Mouse (Mus musculus): ENCODE data around the gene Glmn.

DNA sequence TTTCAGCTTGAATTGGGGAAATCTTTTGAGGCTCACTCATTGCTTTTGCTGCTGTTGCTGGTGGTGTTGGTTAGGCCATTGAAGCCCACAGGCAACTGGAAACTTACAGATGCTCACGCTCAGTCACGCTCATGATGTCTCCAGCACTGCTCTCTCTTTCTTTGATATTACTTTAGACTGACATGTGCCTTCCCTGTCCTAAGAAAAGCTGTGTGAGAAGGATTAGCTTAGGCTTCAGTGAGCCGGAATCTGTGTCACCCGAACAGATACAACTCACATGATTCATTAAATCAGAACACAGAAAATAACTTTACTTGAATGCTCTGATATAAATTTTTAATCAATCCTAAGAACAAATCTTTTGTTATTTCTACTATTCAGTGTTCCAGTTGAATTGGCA is 36.0 kb upstream of the Glmn start:
- TF ChIP-seq POLR2A (IDR thresholded peaks at IDR 0.05; ENCODE audit: low read depth, low read length) (no peak), CTCF (conservative IDR thresholded peaks at IDR 0.05; ENCODE audit: insufficient read depth, insufficient read length, low read depth, low read length) (no peak)

All from kidney, adult 2 months (tissue).